Mouse (Mus musculus) layer of hippocampus, postnatal 25 days (tissue): Measurements from ENCODE around the gene Lrrc32. TPM values are rescaled to one million over a fixed set of nuclear protein-coding genes. Genes with fewer than 3 reads are reported as not detected.

ENCODE experiments used
- DNase-seq, 2 experiments: peaks; one replicate each; pipeline ENCODE4 v3.0.0; 2022; ENCODE audit warnings: mixed read lengths in 2 of 2, low spot score in 1 of 2; ENCODE audit errors: extremely low spot score in 1 of 2
- total RNA-seq, 2 experiments: library from RNA; stranded (reverse); gene quantifications; 2 replicates each; pipeline ENCODE4 v1.2.3; 2021

Gene Lrrc32
- total RNA-seq, 2 experiments from 2014 or later: 2.7 to 3.8 TPM

DNA sequence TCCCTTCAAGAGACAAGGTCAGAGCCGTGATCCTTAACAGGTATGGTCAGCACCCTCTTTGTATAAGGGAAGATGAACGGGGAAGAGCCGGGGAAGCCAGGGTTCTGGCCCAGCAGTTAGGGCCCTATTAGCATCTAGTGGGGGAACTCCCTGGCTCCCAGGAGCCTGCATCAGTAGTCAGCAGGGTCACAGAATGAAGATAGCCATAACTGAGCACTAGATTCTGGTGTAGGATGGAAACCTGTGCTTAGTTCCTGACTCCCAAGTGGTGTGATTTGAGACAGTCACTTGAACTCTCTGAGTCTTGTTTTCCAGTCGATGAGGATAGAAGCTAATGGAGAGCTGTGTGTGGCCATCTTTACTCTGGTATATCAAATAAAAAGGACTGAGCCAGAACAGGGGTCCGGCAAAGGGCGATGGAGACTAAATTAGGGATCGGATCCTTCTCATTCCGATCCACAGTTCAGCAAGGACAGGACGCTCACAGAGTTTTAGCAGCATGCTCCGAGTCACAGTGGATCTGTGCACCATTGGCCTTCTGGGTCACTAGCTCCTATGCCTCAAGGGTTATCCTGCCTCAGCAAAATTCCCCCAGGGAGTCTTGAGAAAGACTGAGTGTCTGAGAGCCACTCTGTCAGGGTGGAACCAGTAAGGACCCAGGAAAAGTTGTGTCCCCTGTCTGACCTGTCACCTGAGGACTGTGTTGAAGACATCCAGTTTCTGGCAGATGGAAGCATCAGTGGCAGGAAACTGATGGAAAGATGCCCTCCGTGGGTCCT lies 1.7 kb upstream of the Lrrc32 start:
- no peak for DNase-seq

GRCm38 (mm10) chr7:98488398-98489130 lies 519 bp upstream of the Lrrc32 start:
- no peak for DNase-seq

DNA sequence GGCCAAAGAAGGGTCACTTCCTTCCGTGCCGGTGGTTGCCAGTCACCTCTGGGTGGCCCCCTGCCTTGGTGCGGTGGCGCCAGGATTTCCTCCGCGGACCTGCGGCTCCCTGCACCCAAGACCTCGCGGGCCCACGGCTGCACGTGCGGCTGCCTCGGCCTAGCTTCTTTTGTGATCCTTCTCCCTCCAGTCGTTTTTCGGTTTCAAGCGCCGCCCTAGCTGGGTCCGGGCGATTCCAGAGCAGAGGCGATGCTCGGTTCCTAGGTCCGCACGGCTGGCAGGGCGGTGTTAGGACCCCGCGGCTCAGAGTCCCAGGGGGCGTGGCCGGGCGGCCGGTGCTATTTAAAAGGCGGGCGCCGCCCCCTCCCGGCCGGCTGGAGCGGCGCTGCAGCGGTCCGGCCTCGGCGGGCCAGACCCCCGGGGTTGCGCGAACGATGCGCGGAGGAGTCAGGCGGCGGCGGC lies 571 bp downstream of the Lrrc32 start:
- peak in 1 of 2 experiments; percentile 52 for DNase-seq

DNA sequence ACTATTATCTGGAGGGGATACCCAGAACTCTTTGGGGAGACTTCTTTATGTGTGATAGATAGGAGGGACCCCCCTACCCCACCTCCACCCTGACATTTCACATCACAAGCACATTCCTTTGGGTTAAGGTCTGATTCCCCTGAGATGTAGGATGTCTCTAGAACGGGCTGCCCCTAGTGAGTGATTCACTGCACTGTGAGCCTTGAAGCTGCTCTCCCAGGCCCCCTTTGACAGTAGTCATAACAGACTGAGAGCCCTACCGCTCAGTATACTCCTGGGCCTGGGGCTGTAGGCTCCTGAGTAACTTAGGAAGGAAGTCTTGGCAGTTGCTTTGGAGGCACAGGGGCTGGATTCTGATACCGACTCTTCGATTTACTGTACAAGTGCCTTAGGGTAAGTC lies 1.2 kb downstream of the Lrrc32 start:
- no peak for DNase-seq

GRCm38 (mm10) chr7:98490911-98491310 lies 1.8 kb downstream of the Lrrc32 start:
- no peak for DNase-seq

DNA sequence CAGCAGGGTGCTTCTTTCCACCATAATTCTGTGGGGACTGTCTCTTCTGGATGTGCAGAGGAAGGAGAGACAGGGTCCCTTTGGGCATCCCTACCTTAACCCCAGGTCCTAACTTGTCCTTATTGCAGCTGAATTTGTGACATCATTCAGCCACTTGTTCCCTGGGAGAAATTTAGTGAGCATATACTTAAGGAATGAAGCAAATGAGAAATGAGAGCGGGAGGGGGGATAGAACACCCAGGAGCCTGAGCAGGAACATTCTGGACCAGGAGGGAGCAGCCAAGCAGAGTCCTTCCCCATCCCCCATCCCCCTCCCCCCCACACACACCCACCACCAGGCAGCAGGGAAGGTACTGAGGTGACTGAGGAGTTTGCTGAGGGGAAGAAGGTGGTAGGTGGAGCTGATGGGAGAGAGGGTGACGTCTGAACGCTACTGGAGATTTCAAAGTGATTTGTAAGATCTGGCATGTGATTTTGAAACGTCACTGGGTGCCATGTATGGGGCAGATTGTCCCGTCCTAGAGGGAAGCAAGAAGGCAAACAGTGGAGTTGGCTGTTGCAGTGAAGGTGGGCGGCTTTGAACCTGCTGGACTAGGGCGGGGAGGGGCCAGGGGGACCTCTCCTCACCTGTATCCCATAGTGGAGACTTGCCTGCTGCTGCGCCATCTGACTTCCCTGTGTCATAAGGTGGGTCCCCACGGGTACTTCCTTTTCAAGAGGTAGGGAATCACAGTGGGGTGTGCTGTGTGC lies 2.5 kb downstream of the Lrrc32 start:
- no peak for DNase-seq

GRCm38 (mm10) chr7:98492331-98492730 lies 3.2 kb downstream of the Lrrc32 start:
- DNase-seq: no peak

- no peak for DNase-seq
Observed at GRCm38 (mm10) chr7:98493307-98493706, 4.2 kb downstream of the Lrrc32 start.

DNA sequence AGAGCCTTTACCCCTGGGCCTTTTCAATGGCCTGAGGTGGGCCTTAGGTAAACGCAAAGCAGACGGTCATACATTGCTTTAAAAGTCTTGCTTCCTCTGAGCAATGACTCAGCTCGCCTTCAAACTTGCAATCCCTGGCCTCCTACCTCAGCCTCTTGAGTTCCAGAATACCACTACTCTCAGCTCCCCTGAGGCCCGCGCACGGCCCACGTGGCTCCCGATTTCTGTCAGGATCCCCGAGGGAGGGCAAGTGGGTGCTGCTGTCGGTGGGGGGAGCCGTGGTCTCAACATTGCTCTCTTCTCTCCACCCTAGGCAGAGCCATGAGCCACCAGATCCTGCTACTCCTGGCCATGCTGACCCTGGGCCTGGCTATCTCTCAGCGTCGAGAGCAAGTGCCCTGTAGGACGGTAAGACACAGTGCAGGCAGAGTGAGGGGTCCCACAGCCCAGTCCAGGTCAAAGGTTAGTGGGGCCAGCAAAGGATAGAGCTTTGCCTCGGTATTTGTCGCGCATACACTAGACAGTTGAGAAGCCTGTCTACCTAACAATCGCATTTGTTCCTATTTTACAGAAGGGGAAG lies 4.9 kb downstream of the Lrrc32 start:
- DNase-seq: no peak

- no peak for DNase-seq
Observed at GRCm38 (mm10) chr7:98495591-98495990, 6.5 kb downstream of the Lrrc32 start.

DNA sequence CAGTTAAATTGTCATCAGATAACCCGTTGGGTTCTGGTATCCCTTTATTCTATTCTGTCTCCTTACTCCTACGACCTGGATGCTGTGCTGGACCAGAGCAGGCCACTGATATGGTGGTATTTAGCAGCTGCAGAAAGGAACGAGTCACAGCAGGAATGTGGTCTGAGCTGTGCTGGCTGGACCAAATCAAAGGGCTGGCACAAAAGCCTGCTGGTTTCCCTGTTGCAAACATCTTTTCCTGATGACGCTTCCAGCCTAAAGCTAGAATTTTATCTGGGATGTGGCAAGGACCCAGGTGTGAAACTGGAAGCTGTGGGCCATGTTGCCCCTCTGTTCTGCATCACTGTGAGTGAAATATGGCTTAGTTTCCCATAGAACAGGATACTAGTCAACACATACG lies 8.4 kb downstream of the Lrrc32 start:
- DNase-seq: no peak

GRCm38 (mm10) chr7:98498101-98498500 lies 9.0 kb downstream of the Lrrc32 start:
- no peak for DNase-seq

GRCm38 (mm10) chr7:98498656-98499560 lies 9.8 kb downstream of the Lrrc32 start:
- no peak for DNase-seq

DNA sequence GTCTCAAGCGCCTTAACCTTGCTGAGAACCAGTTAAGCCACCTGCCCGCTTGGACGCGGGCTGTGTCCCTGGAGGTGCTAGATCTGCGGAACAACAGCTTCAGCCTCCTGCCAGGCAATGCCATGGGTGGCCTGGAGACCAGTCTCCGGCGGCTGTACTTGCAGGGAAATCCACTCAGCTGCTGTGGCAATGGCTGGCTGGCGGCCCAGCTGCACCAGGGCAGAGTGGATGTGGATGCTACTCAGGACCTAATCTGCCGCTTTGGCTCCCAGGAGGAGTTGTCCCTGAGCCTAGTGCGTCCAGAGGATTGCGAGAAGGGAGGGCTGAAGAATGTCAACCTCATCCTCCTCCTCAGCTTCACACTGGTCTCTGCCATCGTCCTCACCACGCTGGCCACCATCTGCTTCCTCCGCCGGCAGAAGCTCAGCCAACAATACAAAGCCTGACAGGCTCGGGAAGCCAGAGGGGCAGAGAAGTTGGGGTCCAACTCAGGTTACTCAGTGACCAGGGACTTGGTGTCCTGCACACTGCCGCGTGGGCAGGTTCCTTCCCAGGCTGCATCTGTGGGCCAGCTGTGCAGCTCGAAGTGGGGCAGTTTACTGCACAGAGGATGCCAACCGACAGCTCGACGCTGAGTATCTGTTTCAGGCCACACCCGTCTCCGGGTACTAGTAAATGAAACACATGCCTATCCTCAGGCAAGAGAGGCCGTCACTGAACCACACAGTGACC lies 10.6 kb downstream of the Lrrc32 start:
- DNase-seq: no peak

- DNase-seq: no peak
Observed at GRCm38 (mm10) chr7:98500470-98500869, 11.4 kb downstream of the Lrrc32 start.

DNA sequence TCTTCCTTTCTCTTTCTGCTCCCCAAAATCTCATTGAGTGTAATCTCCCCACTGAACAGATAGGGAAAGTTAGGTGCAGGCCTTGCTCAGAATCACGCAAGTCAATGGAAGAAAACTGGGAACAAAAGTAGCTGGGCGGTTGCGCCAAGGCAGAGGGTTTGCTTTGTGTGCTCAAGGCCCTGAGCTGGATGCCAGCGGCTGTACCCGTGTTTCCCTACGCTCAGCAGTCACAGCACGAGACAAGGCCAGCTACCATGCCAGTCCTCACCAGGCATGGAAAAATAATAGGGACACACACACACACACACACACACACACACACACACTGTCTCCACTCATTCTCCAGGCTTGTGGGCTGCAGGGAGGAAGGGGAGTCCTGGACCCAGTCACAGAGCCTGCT lies 12.0 kb downstream of the Lrrc32 start:
- DNase-seq: no peak

GRCm38 (mm10) chr7:98502921-98503320 lies 13.8 kb downstream of the Lrrc32 start:
- DNase-seq: no peak

DNA sequence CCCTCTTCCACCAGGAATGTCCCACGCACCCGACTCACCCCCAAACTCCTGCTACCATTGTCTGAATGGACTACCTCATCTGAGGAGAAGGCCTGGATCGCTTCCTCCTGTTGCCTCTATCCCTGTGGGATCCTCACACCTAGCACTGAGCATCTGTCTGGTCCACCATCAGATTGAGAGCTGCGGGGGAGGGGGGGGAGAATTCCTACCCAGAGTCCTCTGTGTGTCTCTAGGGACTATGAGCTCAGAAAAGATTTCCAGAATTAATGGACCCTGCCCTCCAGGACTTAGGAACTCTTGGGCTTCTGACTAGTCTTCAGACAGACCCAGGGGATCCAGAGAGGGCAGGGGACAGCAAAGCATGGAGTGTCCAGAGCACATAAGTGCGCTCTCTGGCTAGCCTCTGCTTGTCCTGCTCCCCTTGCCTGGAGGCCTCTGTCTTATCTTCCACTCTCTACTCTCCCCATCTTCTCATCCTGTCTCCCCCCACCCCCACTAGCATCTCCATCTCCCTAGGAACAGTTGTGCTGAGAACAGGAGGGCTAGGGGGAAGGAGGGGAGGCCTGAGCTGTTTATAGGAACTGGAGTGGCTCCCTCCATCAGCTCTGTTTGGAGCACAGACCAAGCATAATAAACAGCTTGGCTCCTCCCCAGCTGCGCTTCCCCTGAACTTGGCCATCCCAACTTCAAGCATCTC lies 15.0 kb downstream of the Lrrc32 start:
- no peak for DNase-seq
